Mouse (Mus musculus) embryonic facial prominence, embryonic 15.5 days (tissue): ENCODE measurements around the gene Ubl3. TPM values are rescaled to one million over a fixed set of nuclear protein-coding genes. Genes with fewer than 3 reads are reported as not detected.

Source experiments
- ATAC-seq: fragments of 200-750 bp; cut with Nextera tagmentation; 2 replicates; pipeline ENCODE4 v1.8.0; 2017; ENCODE audit warnings: low read depth, moderate TSS enrichment; ENCODE audit not compliant: insufficient number of reproducible peaks, low FRiP score, low TSS enrichment
- H3K27ac ChIP-seq: fragments of 300-500 bp; sonication (generic); replicated peaks from 2 replicates; pipeline ENCODE4 v1.5.1; 2015; ENCODE audit warnings: mild to moderate bottlenecking, inconsistent platforms
- H3K27me3 ChIP-seq: fragments of 300-500 bp; sonication (generic); 2 replicates; pipeline ENCODE4 v1.6.1; 2015; ENCODE audit warnings: inconsistent platforms
- H3K36me3 ChIP-seq: fragments of 300-500 bp; sonication (generic); 2 replicates; pipeline ENCODE4 v1.6.1; 2015; ENCODE audit warnings: mild to moderate bottlenecking, inconsistent platforms
- H3K4me1 ChIP-seq: fragments of 300-500 bp; sonication (generic); 2 replicates; pipeline ENCODE4 v1.6.1; 2015; ENCODE audit warnings: inconsistent platforms
- H3K4me2 ChIP-seq: fragments of 300-500 bp; sonication (generic); replicated peaks from 2 replicates; pipeline ENCODE4 v1.6.1; 2015; ENCODE audit warnings: mild to moderate bottlenecking, inconsistent platforms
- H3K4me3 ChIP-seq: fragments of 300-500 bp; sonication (generic); replicated peaks from 2 replicates; pipeline ENCODE4 v1.5.1; 2015; ENCODE audit warnings: mild to moderate bottlenecking, inconsistent platforms
- H3K9ac ChIP-seq: fragments of 300-500 bp; sonication (generic); 2 replicates; pipeline ENCODE4 v1.6.1; 2015; ENCODE audit warnings: inconsistent platforms
- H3K9me3 ChIP-seq: fragments of 300-500 bp; sonication (generic); replicated peaks from 2 replicates; pipeline ENCODE4 v1.6.1; 2016; ENCODE audit warnings: inconsistent platforms
- WGBS: fragments of 180-500 bp; shearing (Covaris S2); methylation state at CpG from one replicate; pipeline ENCODE4 v1.1.7; 2015; 5-methylcytosine and 5-hydroxymethylcytosine counted together
- polyA plus RNA-seq: library from polyadenylated mRNA; unstranded; fragments of >200 nt; fragmentation: Nextera tagmentation; extraction: Ambion mirVana; gene quantifications from 2 replicates; pipeline ENCODE4 v1.2.1, GENCODE M21; 2015

The Ubl3 gene
- polyA plus RNA-seq, 1 experiment from 2014 or later: 74.7 TPM

DNA sequence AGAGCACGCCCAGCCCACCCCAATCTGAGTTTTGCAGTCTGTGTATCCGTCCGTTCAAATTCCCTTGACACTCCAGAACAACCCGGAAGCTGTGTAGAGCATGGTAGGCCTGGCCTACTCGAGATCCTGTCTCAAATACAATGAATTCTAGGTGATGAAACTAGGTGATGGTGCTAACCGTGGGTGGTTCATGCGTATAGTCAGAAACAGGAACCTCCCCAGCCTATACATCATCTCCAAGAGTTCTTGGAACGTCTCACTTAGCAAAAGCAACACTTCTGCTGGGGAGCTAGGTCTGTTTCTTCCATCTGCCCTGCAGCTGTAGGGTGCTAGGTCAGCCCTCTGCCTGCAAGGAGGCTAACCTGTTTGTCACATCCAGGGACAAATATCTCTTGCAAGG is 52.1 kb downstream of the Ubl3 start:
- no peak overlapping the region for H3K4me3 ChIP-seq
- H3K9ac ChIP-seq: no peak overlapping the region
- H3K4me2 ChIP-seq: no peak overlapping the region
- ATAC-seq: no peak
- H3K36me3 ChIP-seq: peaks cover 4% of the 10 kb centered on the region; the same call in 1 of the 2 replicates
- 0 out of 2 replicates have a peak, but pooled peaks cover 4% of the 10 kb centered on the region for H3K9me3 ChIP-seq
- 83% methylated on average over 8 of the region's 8 CpGs for WGBS
- no peaks in the 10 kb centered on the region for H3K27me3 ChIP-seq
- no peaks in the 10 kb centered on the region for H3K4me1 ChIP-seq
- no peak overlapping the region for H3K27ac ChIP-seq

DNA sequence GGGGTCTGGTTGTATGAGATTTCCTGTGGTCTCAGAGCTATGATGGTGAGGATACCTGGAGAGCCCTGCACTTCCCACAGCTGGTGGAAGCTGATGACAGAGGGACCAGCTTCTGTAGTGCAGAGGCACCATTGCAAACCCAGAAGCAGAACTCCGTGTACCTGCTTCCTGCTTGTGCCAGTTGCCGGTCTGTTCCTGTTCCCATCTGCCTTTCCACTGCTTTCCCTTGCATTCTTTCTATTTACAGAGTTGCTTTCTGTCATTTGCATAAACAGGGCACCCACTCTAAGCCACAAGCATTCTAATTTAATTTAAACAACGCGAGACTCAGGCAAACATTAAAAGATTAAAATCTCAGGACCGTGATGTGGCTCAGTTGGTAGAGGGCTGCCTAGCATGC is 53.0 kb downstream of the Ubl3 start:
- 42% methylated on average over 5 of the region's 5 CpGs for WGBS
- no peak overlapping the region for H3K4me2 ChIP-seq
- ATAC-seq: no peak

DNA sequence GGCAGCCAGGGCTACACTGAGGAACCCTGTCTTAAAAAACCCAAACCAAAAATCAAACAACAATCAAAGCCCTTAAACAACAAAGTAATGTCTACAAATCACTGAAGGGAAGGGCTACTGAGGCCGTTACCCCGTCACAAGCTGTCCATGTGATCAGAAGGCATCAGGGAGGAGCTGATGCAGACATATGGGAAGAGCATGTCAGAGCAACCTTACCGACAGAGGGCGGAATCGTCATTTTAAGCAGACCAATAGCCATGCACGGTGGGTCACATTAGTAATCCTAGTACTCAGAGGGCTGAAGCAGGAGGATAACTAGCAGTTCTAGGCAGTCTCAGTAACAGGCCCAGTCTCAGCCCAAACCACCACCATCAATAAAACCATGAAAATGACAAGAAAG is 56.6 kb downstream of the Ubl3 start:
- 83% methylated on average over 6 of the region's 6 CpGs for WGBS
- 0 out of 2 replicates have a peak, but pooled peaks cover 4% of the 10 kb centered on the region for H3K9me3 ChIP-seq

More for the DNA sequence above, 53.0 kb downstream of the Ubl3 start:
- Histone ChIP-seq H3K27me3 (no peaks in the 10 kb centered on the region), H3K9me3 (0 out of 2 replicates have a peak, but pooled peaks cover 4% of the 10 kb centered on the region), H3K4me1 (no peaks in the 10 kb centered on the region), H3K9ac (no peak overlapping the region), H3K4me3 (no peak overlapping the region), H3K36me3 (no peaks in the 10 kb centered on the region), H3K27ac (no peak overlapping the region)

DNA sequence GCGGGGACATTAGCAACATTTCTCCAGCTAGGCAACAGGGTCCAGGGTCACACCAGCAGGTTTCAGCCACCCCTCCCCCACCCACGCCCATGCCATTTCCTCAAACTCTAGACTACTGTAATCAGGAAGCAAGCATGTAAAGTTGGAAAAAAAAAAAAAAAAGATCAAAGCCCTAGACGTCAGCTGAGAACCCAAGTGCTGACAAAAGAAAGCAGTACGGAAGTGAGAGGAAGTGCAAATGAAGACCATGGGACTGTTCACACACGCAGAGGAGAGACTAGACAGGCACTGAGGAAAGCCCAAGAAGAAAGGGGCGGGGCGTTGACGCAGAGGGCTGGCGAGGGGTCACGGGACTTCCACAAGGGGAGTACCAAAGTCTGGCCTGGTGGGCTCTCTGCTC is 57.4 kb downstream of the Ubl3 start:
- Histone ChIP-seq H3K27ac (no peak overlapping the region), H3K4me1 (peaks cover 2% of the 10 kb centered on the region), H3K4me2 (no peak overlapping the region), H3K36me3 (no peaks in the 10 kb centered on the region), H3K27me3 (no peaks in the 10 kb centered on the region), H3K9ac (no peak overlapping the region), H3K4me3 (no peak overlapping the region), H3K9me3 (0 out of 2 replicates have a peak, but pooled peaks cover 4% of the 10 kb centered on the region)
- no peak for ATAC-seq
- 47% methylated on average over 10 of the region's 10 CpGs for WGBS

More for the DNA sequence above, 56.6 kb downstream of the Ubl3 start:
- H3K4me1 ChIP-seq: no peaks in the 10 kb centered on the region
- H3K27me3 ChIP-seq: no peaks in the 10 kb centered on the region
- no peak for ATAC-seq
- no peak overlapping the region for H3K4me3 ChIP-seq
- no peak overlapping the region for H3K4me2 ChIP-seq
- no peaks in the 10 kb centered on the region for H3K36me3 ChIP-seq
- no peak overlapping the region for H3K27ac ChIP-seq
- H3K9ac ChIP-seq: no peak overlapping the region

DNA sequence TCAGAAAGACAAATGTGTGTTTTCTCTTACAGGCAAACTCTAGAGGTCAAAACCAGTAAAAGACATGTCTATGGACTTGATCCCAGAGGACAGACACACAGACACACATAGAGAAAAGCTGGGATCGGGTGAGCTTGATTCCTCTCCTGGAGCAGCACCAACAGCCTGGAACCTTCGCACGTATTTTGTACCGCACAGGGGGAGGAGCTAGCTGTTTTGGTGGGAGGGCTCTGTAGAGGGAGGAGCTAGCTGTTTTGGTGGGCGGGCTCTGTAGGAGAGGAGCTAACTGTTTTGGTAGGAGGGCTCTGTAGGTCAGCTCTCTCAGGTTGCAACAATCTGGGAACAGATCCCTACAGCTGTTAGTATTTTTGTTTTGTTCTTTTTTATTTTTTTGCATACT is 58.3 kb downstream of the Ubl3 start:
- Histone ChIP-seq H3K27me3 (no peaks in the 10 kb centered on the region), H3K9ac (no peak overlapping the region), H3K4me3 (no peak overlapping the region), H3K27ac (no peak overlapping the region), H3K4me1 (peaks cover 11% of the 10 kb centered on the region), H3K36me3 (no peaks in the 10 kb centered on the region), H3K4me2 (no peak overlapping the region), H3K9me3 (0 out of 2 replicates have a peak, but pooled peaks cover 4% of the 10 kb centered on the region)
- WGBS: 92% methylated on average over 5 of the region's 5 CpGs
- no peak for ATAC-seq

DNA sequence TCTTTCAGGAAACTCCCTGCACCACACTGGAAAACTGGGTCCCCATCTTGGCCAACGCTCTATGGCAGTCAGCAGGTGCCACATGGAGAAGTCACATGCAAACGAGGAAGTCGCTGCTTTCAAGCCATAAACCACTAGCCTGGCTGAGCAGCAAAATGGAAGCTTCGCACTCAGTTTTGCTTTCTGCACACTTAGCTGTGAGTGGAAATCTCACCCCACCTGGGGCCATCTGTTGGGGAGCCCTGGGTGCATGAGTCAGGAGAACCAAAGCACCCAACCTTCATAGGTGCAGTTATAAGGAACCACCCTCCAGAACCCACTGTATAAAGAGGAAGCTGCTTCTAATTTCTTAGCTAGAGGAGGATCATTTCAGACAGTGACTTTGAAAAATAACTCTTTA is 59.6 kb downstream of the Ubl3 start:
- H3K36me3 ChIP-seq: no peaks in the 10 kb centered on the region
- WGBS: 92% methylated on average over 4 of the region's 4 CpGs
- ATAC-seq: no peak
- H3K27ac ChIP-seq: no peak overlapping the region
- H3K9me3 ChIP-seq: 0 out of 2 replicates have a peak, but pooled peaks cover 4% of the 10 kb centered on the region
- peaks cover 14% of the 10 kb centered on the region for H3K4me1 ChIP-seq
- no peak overlapping the region for H3K4me3 ChIP-seq
- H3K4me2 ChIP-seq: no peak overlapping the region
- H3K27me3 ChIP-seq: no peaks in the 10 kb centered on the region
- H3K9ac ChIP-seq: no peak overlapping the region

DNA sequence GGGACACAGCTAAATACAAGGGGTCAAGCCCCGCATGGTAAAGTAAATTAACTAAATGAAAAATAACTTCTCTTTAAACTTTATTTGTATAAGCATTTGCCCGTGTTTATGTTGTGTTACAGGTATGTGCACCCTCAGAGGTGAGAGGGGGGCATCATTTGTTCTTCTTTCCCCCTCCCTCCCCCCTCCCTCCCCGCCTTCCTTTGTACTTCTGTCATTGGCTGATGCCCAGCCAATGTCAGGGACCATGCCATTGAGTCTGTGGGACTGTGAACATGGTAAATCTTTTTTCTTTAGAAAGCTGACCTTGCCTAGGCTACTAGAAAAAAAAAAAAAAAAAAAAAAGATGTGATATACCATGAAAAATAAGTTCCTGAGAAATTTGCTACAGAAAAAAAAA is 62.2 kb downstream of the Ubl3 start:
- ATAC-seq: no peak
- Histone ChIP-seq H3K9ac (no peak overlapping the region), H3K4me3 (no peak overlapping the region), H3K4me2 (no peak overlapping the region), H3K27ac (no peak overlapping the region), H3K4me1 (peaks cover 14% of the 10 kb centered on the region), H3K36me3 (no peaks in the 10 kb centered on the region), H3K27me3 (no peaks in the 10 kb centered on the region), H3K9me3 (no peaks in the 10 kb centered on the region)
- 76% methylated on average over 3 of the region's 3 CpGs for WGBS

DNA sequence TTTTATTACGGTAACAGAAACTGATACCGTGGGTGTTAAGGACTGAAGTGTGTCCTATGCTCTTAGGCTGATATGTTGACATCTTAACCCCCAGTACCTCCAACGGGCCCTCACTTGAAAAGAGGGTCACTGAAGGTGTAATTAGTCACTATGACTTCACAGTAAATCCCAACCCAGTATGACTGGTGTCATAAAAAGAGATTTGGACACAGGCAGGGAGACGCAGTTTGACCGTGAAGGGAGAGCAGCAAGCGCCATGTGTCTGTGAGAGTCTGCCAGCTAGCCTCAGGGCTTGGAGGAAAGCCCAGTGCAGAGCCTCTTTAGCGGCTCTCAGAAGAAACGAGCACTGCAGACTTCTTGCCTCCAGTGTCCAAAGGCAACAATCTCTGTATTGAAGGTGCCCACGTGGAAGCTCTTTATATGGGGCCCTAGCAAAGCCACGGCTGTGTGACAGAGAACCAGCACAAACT is 62.8 kb downstream of the Ubl3 start:
- no peak overlapping the region for H3K9ac ChIP-seq
- H3K4me1 ChIP-seq: peaks cover 14% of the 10 kb centered on the region
- H3K4me3 ChIP-seq: no peak overlapping the region
- 29% methylated on average over 10 of the region's 10 CpGs for WGBS
- H3K9me3 ChIP-seq: no peaks in the 10 kb centered on the region
- peak; percentile 72 for ATAC-seq
- H3K27ac ChIP-seq: no peak overlapping the region
- H3K4me2 ChIP-seq: peak overlapping the region; percentile 32
- no peaks in the 10 kb centered on the region for H3K27me3 ChIP-seq
- H3K36me3 ChIP-seq: no peaks in the 10 kb centered on the region

DNA sequence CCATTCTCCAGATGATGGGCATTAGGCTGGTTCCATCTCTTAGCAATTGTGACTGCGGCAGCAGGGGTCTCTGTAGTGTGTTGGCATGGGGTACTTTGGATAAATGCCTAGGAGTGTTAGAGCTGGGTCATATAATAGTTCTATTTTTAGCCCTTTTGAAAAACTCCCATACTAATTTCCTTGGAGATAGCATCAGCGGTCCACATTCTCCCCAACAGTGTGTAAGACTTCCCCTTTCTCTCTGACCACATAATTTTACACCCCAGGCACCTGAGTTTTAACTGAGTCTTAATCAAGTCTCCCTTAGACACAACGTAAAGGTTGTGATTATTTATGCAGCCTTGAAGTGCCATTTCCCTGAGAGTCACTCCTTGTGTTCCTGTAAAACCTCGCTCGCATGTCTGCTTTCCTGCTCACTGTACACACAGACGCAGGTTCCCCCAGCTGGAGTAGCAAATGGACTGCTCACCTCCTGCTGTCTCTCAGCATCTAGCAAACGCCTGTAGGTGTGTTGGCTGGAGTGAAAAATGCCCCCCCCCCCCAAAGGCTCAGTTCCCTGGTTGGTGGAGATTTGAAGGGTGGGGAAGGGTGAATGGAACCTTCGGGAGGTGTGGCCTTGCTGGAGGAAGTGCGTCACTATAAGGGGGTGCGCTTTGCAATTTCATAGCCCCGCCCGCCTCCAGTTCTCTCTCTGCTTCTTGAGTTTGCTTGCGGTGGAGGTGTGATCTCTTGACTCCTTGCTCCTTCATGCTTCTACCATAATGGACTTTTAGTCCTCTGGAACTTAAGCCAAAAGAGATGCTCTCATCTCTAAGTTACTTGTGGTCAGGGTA is 63.5 kb downstream of the Ubl3 start:
- H3K4me3 ChIP-seq: no peak overlapping the region
- H3K9me3 ChIP-seq: no peaks in the 10 kb centered on the region
- H3K27ac ChIP-seq: 0 out of 2 replicates have a peak overlapping the region, but pooled peaks have one; percentile 39
- no peaks in the 10 kb centered on the region for H3K36me3 ChIP-seq
- H3K4me2 ChIP-seq: peak overlapping the region; percentile 32
- peak; percentile 45; the same call in 1 of the 2 replicates for ATAC-seq
- 68% methylated on average over 13 of the region's 13 CpGs for WGBS
- H3K4me1 ChIP-seq: peaks cover 14% of the 10 kb centered on the region
- H3K27me3 ChIP-seq: no peaks in the 10 kb centered on the region
- no peak overlapping the region for H3K9ac ChIP-seq

DNA sequence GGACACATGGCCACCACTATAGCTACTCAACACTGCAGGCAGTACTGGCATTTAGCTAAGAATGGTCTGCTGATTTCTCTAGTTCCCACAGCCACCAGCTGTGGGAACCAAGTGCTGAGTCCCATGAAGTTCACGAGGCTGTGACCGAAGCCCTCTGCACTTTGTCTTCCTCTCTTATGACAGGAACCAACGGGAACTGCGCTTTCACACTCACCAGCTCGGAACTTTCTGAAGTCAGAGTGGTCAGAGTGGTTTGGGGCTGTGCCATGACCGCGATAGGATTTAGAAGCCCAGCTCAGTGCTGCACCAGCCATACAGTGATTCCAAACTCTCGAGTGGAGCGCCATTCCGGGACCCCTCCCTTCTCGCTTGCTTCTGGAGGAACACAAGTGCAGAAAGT is 66.4 kb downstream of the Ubl3 start:
- Histone ChIP-seq H3K9ac (no peak overlapping the region), H3K4me1 (peaks cover 14% of the 10 kb centered on the region), H3K27me3 (no peaks in the 10 kb centered on the region), H3K4me3 (no peak overlapping the region), H3K9me3 (no peaks in the 10 kb centered on the region), H3K27ac (no peak overlapping the region), H3K4me2 (no peak overlapping the region), H3K36me3 (no peaks in the 10 kb centered on the region)
- WGBS: 80% methylated on average over 11 of the region's 11 CpGs
- ATAC-seq: no peak

DNA sequence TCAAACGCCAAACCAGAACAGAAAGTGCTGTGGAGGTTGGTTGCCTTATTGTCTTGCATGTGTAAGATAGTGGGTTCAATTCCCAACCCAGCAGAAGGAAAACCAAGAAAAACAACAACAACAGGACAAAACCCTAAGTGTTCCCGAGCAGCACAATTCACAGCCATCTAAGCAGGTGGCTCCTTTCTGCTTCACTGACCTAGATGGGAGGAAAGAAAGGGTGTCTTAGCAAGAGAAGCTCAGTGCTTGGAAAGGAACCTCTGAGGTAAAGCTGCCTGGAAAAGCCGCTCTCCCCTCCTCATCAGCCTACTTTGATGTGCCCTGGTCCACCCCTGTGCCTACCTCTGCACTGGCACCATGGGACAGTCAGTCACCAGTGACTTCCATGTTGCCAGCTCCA is 70.8 kb downstream of the Ubl3 start:
- ATAC-seq: no peak
- Histone ChIP-seq H3K9ac (no peak overlapping the region), H3K27ac (no peak overlapping the region), H3K4me1 (no peaks in the 10 kb centered on the region), H3K36me3 (no peaks in the 10 kb centered on the region), H3K27me3 (no peaks in the 10 kb centered on the region), H3K4me3 (no peak overlapping the region), H3K4me2 (no peak overlapping the region), H3K9me3 (no peaks in the 10 kb centered on the region)
- WGBS: 80% methylated on average over 3 of the region's 3 CpGs
